In the genomic region with DNA sequence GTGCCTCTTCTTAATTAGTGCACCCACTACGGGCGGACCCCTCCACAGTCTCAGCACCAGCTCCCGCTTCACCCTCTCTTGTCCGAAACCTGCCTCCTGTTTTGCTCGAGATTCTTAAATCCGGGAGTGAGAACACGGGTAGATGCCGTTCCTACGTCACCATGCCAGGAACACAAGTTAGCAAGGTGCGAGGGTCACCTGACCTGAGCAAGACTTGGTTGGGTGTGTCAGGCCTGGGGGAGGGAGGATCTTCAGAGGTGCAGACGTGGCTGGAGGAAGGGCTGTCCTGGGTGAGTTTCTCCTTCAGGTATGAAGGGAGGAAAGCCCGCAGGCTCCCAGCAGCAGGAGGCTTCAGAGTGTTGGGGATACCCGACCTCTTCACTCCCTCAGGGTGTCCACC, we compare ENCODE assay signal across 8 mouse cellular contexts. TPM values are rescaled to one million over a fixed set of nuclear protein-coding genes. Genes with fewer than 3 reads are reported as not detected.
DNase-seq lines count a peak whose midpoint lies in the region; ATAC-seq and TF ChIP-seq lines count a peak whose summit lies in the region.

A gene (plus strand): TSS at position 239 of the 400 bp plus-strand sequence.

- no peak within 1 kb of the TSS for H3K4me2 ChIP-seq in forebrain, embryonic 12.5 days
- no peak within 1 kb of the TSS; the same call in 1 of the 2 replicates for H3K4me2 ChIP-seq in stomach, embryonic 15.5 days

- no peak for TF ChIP-seq CTCF in cerebellum, adult 2 months (IDR thresholded peaks at IDR 0.05; ENCODE audit: borderline replicate concordance, insufficient read depth, low read depth, low read length)
- no peak for TF ChIP-seq CTCF in C2C12 (IDR thresholded peaks at IDR 0.05; ENCODE audit: control insufficient read depth, insufficient read depth, insufficient read length)

- no peaks in the 10 kb centered on the region for H3K36me3 ChIP-seq in C2C12 (ENCODE audit: control insufficient read depth, insufficient read depth)
- H3K36me3 ChIP-seq in forebrain, embryonic 12.5 days (replicated peaks), result no peaks in the 10 kb centered on the region
- H3K36me3 ChIP-seq in stomach, embryonic 15.5 days, result no peaks in the 10 kb centered on the region

- DNase-seq in cerebellum, adult 2 months, result no peak
- DNase-seq in cerebellum, postnatal 14 days, result no peak
- DNase-seq in left cerebral cortex, postnatal 36 days (ENCODE audit: low spot score in 2 of 2), result no peak
- no peak for DNase-seq in kidney, adult 18-20 months

- no peak within 1 kb of the TSS for H3K27ac ChIP-seq in cerebellum, adult 2 months (ENCODE audit: insufficient read depth, low read length)
- 0 out of 2 replicates have a peak within 1 kb of the TSS, but pooled peaks have one; percentile 25 for H3K27ac ChIP-seq in forebrain, embryonic 12.5 days
- peak within 1 kb of the TSS; percentile 10 for H3K27ac ChIP-seq in stomach, embryonic 15.5 days

- no peak for TF ChIP-seq POLR2A in cerebellum, adult 2 months (IDR thresholded peaks at IDR 0.05; ENCODE audit: borderline replicate concordance, insufficient read depth, low read length)

- 44% methylated on average over 13 of the region's 13 CpGs for WGBS in cerebellum, adult 2 months
- 19% methylated on average over 13 of the region's 13 CpGs for WGBS in forebrain, embryonic 12.5 days
- 33% methylated on average over 13 of the region's 13 CpGs for WGBS in stomach, embryonic 15.5 days

- H3K79me2 ChIP-seq in C2C12 (ENCODE audit: control insufficient read depth, insufficient read depth), result no peaks in the 10 kb centered on the region

- H3K4me1 ChIP-seq in cerebellum, adult 2 months (ENCODE audit: control insufficient read depth, insufficient read depth, low read length), result peaks cover under 1% of the 10 kb centered on the region; the same call in 1 of the 2 replicates
- H3K4me1 ChIP-seq in forebrain, embryonic 12.5 days, result peaks cover 20% of the 10 kb centered on the region
- peaks cover 14% of the 10 kb centered on the region; the same call in 1 of the 2 replicates for H3K4me1 ChIP-seq in stomach, embryonic 15.5 days

- H3K9ac ChIP-seq in forebrain, embryonic 12.5 days, result no peak within 1 kb of the TSS
- no peak within 1 kb of the TSS for H3K9ac ChIP-seq in stomach, embryonic 15.5 days

- no peak within 1 kb of the TSS for H3ac ChIP-seq in C2C12 (ENCODE audit: control insufficient read depth, insufficient read length, low read depth)

- H3K79me3 ChIP-seq in C2C12 (ENCODE audit: low read depth), result no peaks in the 10 kb centered on the region

- intact Hi-C loops in left cerebral cortex, postnatal 36 days (cut with DNase I), result no loop called here

- ATAC-seq in forebrain, embryonic 12.5 days (ENCODE audit: low FRiP score), result no peak
- ATAC-seq in stomach, embryonic 15.5 days (ENCODE audit: insufficient read depth, low FRiP score, low read depth), result no peak
- ATAC-seq in megakaryocyte-erythroid progenitor cell, adult 5-6 weeks (replicated peaks; ENCODE audit: low FRiP score, low TSS enrichment, poor library complexity, severe bottlenecking), result no peak

- H3K4me3 ChIP-seq in cerebellum, adult 2 months (replicated peaks; ENCODE audit: insufficient read depth, low read depth, low read length), result no peak within 1 kb of the TSS
- H3K4me3 ChIP-seq in C2C12 (ENCODE audit: insufficient read depth, poor library complexity, severe bottlenecking), result no peak within 1 kb of the TSS
- H3K4me3 ChIP-seq in forebrain, embryonic 12.5 days (replicated peaks), result no peak within 1 kb of the TSS
- H3K4me3 ChIP-seq in stomach, embryonic 15.5 days (replicated peaks), result no peak within 1 kb of the TSS

- no peaks in the 10 kb centered on the region for H3K27me3 ChIP-seq in cerebellum, adult 2 months (ENCODE audit: control insufficient read depth, insufficient read depth, low read length)
- no peaks in the 10 kb centered on the region for H3K27me3 ChIP-seq in C2C12 (ENCODE audit: control insufficient read depth, insufficient read depth, insufficient read length)
- H3K27me3 ChIP-seq in forebrain, embryonic 12.5 days, result no peaks in the 10 kb centered on the region
- no peaks in the 10 kb centered on the region for H3K27me3 ChIP-seq in stomach, embryonic 15.5 days (replicated peaks)

- no peaks in the 10 kb centered on the region for H3K9me3 ChIP-seq in forebrain, embryonic 12.5 days
- H3K9me3 ChIP-seq in stomach, embryonic 15.5 days, result no peaks in the 10 kb centered on the region

TF ChIP-seq in C2C12, 6 proteins besides CTCF, POLR2A, EP300 and RAD21:
- TF ChIP-seq CEBPB (IDR thresholded peaks at IDR 0.05; ENCODE audit: low read depth) (no peak), MAX (IDR thresholded peaks at IDR 0.05) (no peak), USF1 (IDR thresholded peaks at IDR 0.05; ENCODE audit: low read depth) (no peak), FOSL1 (IDR thresholded peaks at IDR 0.05; ENCODE audit: insufficient read depth, low read length, poor library complexity, severe bottlenecking) (no peak), MYOG (IDR thresholded peaks at IDR 0.05; ENCODE audit: control insufficient read depth, extremely low read depth, insufficient read length) (no peak)

RNA-seq across cellular contexts. Expression of the gene that starts here (rescaled TPM):
- 47.0 and 48.3 TPM in 2 replicates for polyA plus RNA-seq in cerebellum, adult 2 months (2012; rRNA removed)
- polyA plus RNA-seq in C2C12 (2012; fragmentation: generic; extraction: Trizol), result 29.3 TPM
- polyA plus RNA-seq in forebrain, embryonic 12.5 days (2016; fragmentation: Nextera tagmentation; extraction: Ambion mirVana), result 35.1 and 38.0 TPM in 2 replicates
- 100 to 1,000 TPM; 130 to 131 TPM for total RNA-seq in left cerebral cortex, postnatal 36 days (2021)
- polyA plus RNA-seq in stomach, embryonic 15.5 days (2015; fragmentation: Nextera tagmentation; extraction: Ambion mirVana), result 18.2 and 18.4 TPM in 2 replicates
- 0.42 TPM in 1 of 2 replicates, not detected in the other for total RNA-seq in megakaryocyte-erythroid progenitor cell, adult 5-6 weeks (2014; fragmentation: Nextera tagmentation)
- total RNA-seq in megakaryocyte-erythroid progenitor cell, adult 5-6 weeks (2017), result 0.75 and 1.3 TPM in 2 replicates

Comparison
In these comparisons a context has a peak if more than half of its experiments do, and no peak if none do; other contexts are left out.
1. RNA of the gene that starts here (total RNA-seq): 130 to 131 TPM in left cerebral cortex, postnatal 36 days; 0.42 to 1.3 TPM in megakaryocyte-erythroid progenitor cell, adult 5-6 weeks; every median in the first group is over 10 times any median in the second.